Mouse (Mus musculus) right cerebral cortex, postnatal 25 days (tissue): ENCODE measurements at regions not wholly inside any gene's neighbourhood (a gene's known extent, or its start where the extent isn't known, plus 50 kb on each side); places are given as distances from the start of the nearest gene placed in this dataset.
A peak's percentile ranks its signal among the peaks of the same experiment; 100 is the strongest.
"Not testable (repeated sequence)": the region's sequence is repeated elsewhere in the genome, so short reads cannot be mapped to it uniquely, and the experiment has no call there.

ENCODE experiments used
- DNase-seq: peaks from one replicate; pipeline ENCODE4 v3.0.0; 2022

DNA sequence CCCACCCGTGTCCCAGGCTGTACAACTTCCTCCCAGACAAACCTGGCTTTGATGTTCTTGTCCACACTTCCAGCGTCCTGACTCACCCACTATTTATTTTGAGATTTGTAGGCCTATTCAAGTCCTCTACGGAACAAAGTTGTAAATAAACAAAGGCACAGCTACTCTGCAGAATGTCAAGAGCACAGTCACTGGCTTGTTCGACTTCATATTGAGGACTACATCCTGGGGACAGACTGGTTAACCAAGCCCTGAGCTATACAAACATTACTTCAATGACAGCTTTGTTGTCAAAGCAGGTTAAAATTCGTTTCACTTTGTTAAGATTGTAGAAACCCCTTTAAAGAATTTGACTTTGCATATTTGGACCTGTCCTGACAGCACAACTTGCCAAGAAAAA, 190.3 kb upstream of the Ctso start:
- no peak for DNase-seq

DNA sequence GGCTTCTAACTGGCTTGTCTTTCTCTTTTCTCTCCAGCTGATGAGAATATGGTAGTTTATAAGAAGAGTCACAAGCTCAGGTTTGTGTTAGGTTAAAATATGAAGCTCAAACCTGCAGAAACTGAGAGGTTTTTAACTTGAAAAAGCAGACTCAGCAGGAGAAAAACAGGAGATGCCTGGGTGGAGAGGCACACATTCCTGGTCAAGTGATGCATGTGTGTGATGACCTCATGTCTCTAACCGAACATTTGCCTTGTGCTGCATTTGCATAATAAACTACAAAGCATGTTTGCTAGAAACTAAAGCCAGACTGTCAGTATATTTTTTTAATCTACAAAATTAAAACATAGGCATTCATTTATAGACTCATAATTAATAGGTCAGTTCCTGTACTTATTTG, 182.2 kb upstream of the Ctso start:
- no peak for DNase-seq

DNA sequence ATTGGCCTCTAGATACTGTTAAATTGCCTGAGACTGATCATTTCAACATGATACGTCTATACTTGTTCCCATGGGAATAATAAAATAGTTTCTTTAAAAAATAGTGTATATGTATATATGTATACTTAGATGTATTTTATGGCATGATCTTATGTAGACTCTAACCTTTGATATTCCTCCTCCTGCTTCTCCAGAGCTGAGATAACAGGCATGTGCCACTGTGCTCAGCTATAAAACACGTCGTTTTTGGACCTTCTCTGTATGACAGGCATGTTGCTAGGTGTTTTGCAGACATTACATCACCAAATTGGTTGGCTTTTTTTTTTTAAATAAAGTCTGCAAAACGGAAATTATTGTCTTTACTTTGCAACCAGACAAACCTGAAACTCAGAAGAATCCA, 179.4 kb upstream of the Ctso start:
- no peak for DNase-seq

DNA sequence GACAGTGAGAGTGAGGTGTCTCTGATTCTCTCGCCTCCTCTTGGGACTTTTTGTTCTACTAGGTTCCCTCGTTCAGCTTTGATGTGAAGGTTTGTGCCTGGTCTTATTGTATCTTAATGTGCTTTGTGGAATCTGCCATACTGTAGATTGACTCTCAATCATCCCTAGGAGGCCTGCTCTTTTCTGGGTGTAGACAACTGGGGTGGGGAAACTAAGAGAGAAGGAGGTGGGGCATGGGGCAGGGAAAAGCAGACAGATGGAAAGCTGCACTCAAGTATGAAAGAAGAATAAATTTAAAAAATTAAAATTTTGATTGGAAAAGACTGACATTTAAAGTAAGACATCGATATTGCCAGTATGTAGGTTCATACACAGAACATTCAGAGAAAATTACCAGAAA, 172.0 kb upstream of the Ctso start:
- no peak for DNase-seq

DNA sequence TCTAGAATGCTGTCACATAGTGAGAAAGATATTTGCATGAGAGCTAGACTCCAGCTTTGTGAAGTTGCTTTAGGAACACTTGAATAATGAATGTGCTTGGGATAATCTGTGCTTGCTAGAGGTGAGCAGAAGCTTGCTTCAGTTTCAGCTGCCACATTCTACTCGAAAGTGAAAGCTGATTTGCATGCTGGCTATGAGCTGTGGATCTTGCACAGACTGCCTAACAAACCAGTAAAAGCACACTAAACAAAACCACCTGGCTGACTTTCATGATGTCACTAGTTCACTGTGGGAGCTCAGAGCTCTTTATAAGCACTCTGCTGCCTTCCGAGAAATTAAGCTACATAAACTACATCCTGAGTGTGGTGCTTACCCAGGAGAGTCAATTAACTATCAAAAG, 171.5 kb upstream of the Ctso start:
- DNase-seq, result no peak

DNA sequence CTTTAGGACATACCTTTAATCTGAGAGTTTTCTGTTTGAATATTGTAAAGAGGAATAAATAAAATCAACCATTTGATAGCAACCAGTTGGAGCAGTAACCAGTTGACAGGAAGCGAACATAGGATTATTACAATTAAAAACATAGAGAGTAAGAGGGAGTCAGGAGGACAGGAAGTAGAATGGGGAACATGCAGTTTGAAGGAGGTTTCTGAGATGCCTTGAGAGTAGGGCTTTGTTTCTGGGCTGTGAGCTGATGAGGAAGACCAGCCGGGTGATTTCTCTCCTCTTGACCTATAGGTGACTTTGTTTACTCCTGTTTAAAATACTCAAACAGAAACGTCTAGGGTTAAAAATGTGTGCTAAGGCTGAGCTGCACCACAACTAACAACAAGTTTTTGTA, 160.6 kb upstream of the Ctso start:
- DNase-seq, result no peak

DNA sequence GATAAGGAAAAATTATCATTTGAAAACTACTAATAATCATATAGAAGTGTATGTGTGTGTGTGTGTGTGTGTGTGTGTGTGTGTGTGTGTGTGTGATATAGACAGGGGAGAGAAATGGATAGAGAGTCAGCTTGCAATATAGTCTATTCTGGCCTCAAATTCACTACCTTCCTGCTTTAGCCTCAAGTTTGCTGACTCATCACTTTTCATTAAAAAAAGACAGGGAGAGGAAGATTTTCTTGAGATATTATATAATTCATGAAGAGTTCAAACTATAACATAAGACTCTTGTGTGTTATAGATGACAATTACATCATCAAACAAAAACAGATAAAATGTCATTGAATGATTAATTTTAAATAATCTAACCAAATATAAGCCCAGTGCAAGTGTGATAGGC, 159.4 kb upstream of the Ctso start:
- no peak for DNase-seq

DNA sequence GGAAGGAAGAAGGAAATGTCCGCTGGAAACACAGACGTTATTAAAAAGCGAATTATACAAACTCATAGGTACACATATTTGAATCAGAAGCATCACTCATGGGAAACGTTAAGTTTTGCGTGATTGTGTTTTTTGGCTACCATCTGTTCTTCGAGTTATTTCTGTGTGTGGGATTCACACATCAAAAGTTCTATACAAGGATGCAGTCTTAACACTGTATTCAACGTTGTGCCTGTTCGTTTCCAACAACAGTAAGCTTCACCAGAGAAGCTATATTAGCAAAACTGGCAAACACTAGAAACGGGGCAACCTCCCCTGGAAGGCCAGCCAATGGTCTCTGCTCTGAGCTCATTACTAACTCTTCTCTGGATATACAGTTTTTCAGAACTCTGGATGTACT, 150.3 kb upstream of the Ctso start:
- DNase-seq, result no peak

DNA sequence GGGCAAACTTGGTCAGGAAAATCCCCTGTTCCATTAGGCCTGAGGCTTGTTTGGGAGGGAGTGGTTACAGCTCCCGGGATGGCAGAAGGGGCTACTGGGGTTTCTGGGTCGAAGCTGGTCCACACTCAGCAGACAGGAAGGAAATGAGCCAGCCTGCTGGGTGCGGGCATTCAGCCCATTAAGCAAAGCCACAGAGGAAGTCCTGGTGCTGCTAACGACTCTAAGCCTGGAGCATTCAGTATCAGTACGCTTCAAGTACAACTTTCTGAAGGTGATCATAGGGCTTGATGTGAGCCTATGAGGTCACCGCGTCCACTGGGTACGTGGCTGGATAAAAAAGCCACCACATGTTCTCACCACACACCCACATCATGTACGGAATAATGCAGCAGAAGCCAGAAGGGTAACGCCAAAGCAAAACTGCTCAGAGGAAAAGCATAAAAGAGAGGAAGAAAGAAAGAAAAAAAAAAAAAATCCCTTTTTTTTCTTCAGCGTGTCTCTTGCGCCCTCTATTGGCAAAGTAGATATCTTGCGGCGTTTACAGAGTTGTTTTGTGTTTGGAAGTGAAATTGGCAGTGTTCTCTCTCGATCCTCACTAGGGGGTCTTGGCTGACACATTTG, 149.4 kb upstream of the Ctso start:
- DNase-seq, result peak; percentile 43

DNA sequence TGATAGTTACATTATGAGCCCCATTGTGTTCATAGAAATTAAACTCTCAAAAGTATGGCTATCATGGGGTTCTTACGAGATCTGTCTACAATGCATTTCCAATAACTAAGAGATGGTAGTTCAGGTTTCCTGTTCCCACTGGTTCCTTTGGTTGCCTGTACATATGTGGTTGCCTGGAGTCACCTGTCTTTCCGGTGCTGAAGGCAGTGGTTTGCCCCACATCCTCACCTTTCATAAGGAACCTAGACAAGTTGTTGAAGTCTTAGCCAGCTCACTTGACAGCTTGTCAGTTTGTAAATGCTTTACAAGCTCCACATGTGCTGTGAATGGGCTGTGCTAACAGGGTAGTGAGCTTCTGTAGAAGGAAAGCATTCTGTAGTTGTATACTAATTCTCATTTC, 143.5 kb upstream of the Ctso start:
- no peak for DNase-seq

DNA sequence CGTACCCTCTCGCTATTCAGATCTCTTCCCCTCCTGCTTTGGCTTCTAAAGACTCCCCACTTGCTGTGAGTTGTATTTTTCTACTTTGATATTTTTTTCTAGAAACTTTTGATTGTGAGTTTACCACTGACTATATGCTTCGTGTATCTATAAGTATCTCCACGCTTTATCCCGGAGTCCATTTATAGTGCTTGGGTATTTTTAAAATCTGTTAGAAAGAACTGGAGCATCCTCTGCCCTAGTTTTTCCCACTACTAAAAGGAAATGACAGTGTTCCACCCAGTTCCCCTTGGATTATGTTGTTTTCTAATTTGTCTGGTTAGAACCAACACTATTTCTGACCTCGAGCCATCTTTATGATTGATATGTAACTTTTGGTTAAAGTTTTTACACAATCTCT, 142.7 kb upstream of the Ctso start:
- DNase-seq, result no peak

DNA sequence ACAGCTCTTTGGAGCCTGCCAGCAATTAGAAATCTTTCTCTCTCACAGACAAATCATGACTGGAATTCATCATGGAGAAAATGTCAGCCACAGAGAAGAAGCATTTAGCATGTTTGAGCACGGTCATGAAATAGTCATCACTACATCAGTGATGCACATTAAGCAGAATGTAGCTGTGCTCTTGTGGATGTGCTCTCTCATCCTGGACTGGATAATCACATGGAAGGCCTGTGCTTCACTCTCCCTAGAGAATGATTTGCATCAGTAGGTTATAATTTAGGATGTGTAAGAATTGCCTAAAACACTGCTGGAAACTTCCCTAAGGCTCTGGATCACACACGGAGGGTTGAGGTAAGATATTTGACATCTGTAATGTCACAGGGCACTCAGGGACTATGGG, 130.3 kb upstream of the Ctso start:
- DNase-seq, result no peak

DNA sequence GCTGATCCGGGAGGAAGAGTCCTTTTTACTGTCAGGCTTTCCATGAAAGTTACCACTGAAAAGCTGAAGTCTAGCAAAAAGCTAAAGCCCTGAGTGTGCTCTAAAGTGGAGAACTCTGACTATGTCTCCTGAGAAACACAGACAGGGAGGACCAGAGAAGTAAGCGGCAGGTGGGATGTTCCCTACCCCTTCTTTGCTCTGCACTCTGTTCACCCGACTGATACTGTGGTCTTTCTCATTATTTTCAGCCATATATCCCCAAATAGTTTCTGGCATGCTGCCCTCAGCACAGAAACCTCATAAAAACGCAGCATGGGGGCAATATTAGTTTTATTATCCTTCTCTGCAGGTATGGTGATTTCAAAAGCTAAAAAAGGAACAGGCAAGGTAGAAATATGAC, 126.7 kb upstream of the Ctso start:
- DNase-seq, result no peak

DNA sequence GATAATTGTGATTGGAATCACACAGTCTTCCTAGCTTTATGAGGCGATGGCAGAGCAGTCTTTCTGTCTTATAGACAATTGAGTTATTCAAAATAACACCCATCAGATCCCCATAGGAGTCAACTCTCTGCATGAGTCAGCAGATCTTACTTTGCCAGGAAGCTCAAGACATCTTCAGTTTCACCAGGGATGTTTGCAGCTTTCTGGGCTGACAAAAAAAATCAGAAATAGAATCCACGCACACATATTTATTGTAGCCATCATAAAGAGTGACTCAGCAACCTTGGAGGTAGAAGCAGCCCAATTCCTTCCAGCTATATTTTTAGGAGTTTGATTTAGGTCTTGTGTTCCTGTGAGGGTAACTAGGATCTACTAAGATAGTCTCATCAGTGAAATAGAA, 122.8 kb upstream of the Ctso start:
- no peak for DNase-seq

DNA sequence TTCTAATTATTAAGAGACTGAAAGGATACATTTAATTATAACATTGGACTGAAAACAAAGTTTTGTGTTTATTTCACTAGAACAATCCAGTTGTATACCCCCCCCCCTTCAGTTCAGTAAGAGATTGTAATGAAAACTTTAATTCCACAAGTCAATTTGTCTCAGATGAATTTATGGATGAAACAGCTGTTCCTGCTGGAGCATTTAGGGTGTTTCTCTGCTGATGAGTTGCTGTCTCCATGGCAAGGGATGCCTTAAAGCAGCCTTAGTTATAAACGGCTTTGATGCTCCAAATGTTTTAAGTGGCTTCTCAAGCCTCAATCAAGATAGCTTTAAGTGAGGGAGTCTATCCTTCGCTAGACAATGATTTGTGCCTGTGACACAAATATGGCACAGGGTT, 112.1 kb upstream of the Ctso start:
- no peak for DNase-seq

DNA sequence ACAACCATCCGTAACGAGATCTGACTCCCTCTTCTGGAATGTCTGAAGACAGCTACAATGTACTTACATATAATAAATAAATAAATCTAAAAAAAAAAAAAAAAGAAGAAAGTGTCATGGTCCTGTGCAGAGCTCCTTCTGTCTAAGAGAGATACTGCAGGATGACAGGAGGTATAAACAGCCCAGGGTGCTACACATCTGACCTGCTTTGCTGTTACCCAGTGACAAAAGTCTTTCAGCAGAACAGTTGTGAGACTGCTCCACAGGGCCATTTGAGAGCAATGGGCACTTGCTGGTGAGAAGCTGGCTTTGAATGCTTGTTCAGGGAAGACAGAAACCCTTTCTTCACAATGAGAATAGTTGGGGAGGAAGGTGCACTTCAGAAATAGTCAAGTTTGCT, 102.9 kb upstream of the Ctso start:
- no peak for DNase-seq

DNA sequence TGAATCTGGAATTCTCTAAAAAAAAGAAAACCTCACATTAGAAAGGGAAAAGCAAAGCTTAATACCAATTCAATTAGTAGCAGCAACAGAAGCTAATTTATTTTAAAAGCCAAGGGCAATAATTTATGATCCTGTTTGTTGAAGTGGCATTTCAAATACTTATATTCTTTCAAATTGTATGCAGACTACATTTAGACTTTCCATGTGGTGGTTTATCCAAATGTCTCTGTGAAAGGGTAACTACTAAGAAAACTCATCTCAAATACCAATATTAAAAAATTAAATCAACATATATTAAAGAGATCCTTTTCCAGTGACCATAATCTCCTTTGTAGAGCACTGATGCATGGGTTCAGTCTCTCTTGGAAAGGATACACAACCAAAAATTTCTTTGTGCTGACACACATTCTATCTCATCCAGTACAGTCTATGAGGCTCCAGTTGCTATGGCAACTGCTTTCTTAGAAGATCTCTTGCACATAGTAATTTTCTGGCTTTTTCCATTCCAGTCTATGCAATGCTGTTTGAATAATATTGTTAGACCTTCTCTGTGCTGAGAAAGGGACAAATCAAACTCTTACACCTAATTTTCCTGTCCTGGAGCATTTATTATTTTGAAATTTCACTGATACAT, 102.3 kb upstream of the Ctso start:
- DNase-seq, result no peak

DNA sequence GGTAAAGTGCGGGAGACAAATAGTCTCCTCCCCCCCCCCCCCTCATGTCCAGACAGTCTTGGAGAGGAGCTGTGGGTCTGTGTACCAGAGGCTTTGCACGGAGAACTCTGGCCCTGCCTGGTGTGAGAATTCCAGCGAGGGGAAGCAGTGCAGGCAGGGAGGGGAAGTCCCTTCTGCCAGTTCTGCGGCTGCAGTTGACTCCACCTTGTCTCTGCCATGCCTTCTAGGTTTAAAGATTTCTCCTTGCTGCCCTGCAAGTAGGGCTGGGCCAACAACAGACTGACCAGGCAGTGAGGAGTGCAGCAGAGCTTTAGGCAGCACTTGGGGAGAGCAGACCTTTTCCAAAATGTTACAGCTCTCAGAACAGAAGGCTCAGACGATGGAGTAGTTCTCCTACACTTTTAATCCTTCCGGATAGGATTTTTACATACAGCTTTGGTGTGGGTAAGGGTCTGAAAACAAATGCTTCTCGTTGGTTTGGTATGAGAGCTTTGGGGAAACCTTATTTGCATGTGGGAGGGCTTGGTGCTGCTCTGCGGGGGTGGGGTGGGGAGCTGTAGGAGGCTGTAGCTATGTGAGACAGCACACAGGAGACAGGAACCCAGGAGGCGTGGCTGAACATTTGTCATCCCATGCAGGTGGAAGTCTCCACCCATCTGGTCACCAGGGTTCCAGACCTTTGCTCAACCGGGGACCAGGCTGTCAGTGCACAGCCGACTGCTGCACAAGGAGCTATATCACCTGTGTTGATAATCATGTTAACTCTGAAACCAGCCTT, 96.8 kb upstream of the Ctso start:
- DNase-seq, result peak; percentile 5

DNA sequence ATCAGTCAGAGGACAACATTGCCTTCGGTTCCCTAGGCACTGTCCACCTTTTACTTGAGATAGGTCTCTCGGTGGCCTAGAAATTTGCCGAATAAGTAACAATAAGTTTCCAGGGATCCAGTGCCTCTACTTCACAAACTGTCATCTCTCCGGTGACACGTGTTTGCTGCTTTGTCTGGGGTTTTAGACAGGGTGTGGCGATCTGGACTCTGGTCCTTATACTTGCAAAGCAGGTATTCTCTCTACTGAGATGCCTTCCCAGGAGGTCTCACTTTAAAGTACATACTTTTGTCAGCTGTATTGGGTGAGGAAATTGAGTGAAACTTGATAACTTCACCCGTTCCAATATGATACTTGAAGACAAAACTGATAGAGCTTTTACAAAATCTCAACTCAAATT, 95.9 kb upstream of the Ctso start:
- no peak for DNase-seq

DNA sequence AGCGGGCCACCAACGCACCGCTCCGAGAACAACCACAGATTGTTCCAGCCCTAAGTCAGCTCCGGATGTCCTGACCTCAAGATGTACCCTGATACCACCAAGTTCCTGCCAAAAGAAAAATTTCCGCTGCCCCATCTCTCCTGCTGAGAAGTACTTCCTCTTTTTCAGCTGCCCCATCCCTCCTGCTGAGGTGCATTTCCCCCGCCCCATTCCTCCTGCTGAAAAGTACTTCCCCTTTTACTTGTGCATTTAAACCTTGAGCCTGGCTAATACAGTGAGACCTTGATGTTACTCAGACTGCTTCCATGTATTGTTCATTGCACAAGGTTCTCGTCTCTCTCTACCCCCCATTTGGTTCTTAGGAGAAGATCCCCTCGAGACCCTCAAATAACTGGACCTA, 94.3 kb upstream of the Ctso start:
- DNase-seq, result not testable (repeated sequence)

DNA sequence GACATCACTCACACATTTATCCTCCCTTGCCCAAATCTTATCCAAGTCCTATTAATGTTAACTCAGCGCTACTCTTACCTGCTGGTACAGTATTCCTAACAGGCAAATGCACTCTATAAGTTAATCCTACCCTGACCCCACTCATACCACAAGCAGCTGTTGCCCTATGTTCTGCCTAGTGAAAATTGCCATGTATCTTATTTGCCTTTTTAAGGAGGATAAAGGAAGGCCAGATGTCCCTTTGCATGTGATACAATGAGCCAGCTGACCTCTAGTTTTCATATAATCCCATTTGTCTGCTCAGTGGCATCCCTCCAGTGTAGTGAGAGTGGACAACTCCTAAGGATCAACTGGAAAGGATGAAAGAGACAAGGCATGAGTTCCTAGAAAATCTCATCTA, 67.9 kb upstream of the Ctso start:
- no peak for DNase-seq
